Mouse (Mus musculus) A20 (cell line): ENCODE results near the gene Acss2.
"Not testable (repeated sequence)": the region's sequence is repeated elsewhere in the genome, so short reads cannot be mapped to it uniquely, and the experiment has no call there.

Source experiments
- DNase-seq: peaks from one replicate; pipeline ENCODE4 v3.0.0-alpha.2; 2011; ENCODE audit warnings: low read depth, low spot score

The Acss2 gene

DNA sequence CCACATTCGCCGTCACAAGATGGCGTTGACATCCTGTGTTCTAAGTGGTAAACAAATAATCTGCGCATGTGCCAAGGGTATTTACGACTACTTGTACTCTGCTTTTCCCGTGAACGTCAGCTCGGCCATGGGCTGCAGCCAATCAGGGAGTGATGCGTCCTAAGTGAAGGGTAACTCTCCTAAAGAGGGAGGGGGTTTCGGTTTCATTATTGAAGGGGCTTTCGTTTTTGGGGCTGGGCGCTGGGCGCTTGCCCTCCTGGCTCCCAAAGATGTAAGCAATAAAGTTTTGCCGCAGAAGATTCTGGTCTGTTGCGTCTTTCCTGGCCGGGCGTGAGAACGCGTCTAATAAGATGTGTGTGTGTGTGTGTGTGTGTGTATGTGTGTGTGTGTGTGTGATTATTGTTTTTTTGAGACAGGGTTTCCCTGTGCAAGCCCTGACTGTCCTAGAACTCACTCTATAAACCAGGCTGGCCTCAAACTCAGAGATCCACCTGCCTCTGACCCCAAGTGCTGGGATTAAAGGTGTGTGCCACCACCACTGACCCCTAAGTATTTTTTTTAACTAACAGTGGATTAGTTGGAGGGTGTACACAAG is 20.8 kb downstream of the Acss2 start:
- DNase-seq, result not testable (repeated sequence)

- no peak for DNase-seq
These were observed 21.9 kb downstream of the Acss2 start for GRCm38 (mm10) chr2:155539696-155540095.

DNA sequence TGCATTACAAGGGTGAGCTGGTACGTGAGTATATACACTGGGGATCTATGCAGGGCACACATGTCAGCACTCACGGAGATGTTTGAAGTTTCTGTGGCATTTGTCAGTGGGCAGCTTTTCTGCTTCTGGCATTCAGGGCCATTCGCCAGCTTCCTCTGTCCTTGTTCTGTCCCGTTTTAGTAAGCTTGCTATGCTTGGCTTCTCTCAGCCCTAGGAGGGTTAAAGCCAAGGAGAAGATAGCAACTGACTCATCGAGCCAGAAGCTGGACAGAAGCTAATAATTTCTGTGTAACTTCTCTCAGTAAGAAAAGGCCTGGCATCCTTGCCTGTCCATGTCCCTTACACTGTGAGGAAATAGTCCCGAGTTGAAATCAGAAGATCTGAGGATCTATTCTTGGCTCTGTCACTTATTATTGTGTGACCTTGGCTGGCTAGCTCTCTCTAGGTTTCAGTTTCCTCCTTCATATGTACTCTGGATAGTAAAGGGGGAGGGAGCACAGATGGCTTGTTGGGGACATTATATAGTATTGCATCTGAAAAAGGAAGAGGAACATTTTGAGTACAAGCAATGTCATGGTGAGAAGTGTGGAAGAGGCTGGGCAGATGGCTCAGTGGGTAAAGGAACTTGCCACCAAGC is 23.2 kb downstream of the Acss2 start:
- DNase-seq, result peak; percentile 45

DNA sequence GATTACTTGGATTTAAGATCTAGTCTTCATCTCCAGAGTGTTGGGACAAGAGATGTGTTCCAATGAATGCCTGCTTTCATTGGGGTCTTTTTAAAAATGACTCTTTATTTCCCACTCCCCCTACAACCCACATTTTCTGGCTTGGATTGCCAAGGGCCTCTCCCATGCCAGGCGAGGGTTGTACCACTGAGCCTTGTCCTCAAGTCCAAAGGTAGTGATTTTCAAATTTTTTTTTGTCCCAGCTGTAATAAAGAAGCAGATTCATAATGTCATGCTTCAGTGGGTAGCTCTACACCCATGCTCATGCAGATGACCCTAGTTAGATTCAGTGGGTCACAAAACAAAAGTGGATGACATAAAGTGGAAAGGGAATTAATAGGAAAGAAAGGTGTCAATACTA is 29.2 kb downstream of the Acss2 start:
- DNase-seq, result no peak

GRCm38 (mm10) chr2:155552336-155552735 is 34.6 kb downstream of the Acss2 start:
- DNase-seq, result no peak

GRCm38 (mm10) chr2:155552949-155553354 is 35.2 kb downstream of the Acss2 start:
- no peak for DNase-seq

DNA sequence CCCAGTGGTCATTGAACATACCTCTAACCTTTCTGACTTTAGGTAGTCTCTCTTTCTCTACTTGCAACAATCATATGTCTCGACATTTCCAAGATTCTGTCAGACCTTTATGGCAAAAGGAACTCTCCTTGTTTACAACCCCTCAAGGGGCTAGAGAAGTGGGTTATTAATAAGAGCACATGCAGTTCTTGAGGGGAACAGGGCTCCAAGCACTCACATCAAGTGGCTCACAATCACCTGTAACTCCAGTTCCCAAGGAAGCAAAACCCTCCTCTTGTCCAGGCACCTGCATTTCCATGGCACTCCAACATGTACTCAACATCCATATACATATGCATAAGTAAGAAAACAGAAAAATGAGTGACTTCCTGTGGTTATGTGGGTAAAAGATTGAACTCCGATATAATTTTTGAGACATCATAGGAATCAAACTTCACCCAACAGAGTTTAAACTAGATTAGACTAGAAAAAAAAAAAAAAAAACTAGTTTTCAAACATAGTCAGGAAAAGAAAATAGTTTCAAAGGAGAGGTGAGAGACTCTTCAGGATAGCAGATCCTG is 36.8 kb downstream of the Acss2 start:
- no peak for DNase-seq

DNA sequence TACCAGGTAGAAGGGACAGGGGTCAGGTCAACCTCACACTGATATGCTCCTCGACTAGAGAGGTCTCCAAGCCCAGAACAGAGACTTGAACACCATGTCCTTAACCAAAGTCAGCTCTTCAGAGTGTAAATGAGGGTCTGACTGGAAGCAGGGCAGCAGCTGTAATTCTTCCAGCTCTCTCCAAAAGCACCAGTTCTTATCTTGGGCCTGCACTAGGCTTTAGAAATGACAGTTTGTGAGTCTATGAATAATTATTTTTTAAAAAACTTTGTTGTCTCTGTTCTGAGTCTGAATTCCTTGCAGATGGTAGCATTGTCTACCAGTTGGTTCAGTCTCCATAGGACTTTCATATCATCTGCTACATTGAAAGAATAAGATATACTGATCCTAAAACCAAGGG is 44.5 kb downstream of the Acss2 start:
- DNase-seq, result no peak

DNA sequence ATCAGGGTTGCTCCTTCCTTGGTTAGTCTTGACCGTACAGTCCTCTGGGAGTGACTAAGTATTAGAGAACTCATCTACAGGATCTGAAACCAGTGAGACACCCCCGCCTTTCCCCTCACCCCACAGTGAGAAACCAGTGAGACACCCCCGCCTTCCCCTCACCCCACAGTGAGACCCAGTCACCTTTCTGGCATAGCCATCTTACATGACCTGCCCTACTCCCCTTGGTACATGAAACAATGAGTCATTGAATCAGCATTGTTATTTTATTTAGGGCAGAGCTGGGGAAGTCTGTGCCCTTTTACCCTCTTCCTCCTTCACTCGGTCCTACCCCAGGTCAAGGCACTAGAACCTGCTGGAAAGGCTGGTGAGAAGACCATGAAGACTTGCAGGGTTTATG is 45.2 kb downstream of the Acss2 start:
- no peak for DNase-seq

DNA sequence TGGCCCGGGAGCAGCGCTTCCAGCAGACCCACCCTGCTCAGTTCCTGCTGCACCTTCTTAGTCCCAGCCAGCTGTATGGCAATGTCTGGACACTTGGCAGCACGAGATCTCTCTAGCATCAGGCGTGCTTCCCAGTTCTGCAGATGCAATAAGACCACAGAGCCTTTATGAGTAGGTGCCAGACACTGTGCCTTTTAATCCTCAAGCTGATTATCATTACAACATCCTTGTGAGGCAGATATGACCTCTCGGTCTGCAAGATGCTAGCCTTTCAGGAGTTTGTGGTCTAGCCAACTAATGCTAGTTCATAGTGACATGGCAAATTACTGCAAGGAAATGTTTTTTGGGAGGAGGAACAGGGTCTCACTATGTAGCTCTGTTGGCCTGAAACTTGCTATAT is 50.0 kb downstream of the Acss2 start:
- no peak for DNase-seq

DNA sequence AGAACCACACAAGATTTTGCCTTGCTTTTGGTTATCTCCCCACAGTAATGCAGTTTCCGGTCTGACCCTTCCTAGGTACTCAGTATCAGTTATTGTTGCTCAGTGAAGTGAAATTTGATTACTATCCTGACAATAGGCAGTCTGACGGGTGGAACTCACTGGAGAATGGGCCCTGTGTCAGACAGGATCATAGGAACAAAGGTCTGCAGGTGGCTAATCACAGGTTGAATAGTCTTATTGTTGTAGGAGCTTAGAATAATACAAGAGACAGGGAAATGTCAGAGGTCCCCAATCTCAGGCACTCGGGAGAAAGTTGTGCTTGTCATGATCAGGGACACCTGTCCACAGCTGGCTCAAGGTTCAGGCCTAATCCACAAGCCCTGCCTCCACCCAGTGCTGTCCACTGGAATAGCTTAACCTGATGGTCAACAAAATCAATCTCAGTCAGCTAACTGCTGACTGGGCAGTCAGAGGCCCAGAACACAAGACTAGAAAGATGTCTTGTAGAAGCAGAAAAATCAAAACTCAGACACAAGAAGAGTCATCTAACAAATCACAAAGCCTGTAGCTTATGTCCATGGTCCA is 51.6 kb downstream of the Acss2 start:
- no peak for DNase-seq

GRCm38 (mm10) chr2:155573001-155573400 is 55.3 kb downstream of the Acss2 start:
- DNase-seq, result no peak

DNA sequence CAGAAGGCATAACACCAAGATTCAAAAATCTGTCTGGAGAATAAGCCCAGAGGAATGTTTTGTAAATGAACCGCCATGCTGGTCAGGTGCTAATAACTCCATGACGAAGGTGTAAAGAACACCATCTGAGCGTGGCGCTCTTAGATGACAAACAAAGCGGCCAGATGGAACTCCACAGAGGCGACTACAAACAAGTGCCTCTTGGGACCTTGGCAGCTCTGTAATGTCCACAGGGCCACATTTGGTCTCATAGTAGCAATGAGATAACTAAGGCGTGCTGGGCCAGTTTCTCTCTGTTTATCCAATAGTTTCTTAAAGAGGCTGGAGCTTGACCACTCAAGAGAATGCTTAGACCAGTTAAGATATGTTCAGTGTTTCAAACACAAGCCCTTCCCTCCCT is 56.2 kb downstream of the Acss2 start:
- DNase-seq, result no peak

DNA sequence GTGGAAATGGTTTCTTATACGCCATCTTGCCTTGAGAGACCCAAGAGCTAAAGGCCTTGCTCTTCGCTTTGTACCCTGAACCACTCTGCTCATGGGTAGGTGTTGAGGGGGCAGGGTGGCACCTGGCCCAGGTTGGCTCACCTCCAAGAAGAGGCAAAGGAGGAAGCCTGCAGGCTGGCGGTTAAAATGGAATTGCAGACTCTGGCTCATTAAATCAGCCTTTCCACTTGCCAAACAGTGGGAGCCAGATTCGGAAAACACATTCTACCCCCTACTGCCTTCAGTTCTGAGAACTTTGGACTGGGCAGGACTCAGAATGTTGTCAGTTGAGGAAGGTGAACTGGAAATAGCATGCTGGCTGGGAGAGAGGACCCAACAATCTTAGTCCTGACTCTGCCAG is 57.0 kb downstream of the Acss2 start:
- DNase-seq, result no peak

GRCm38 (mm10) chr2:155576656-155577055 is 58.9 kb downstream of the Acss2 start:
- no peak for DNase-seq

DNA sequence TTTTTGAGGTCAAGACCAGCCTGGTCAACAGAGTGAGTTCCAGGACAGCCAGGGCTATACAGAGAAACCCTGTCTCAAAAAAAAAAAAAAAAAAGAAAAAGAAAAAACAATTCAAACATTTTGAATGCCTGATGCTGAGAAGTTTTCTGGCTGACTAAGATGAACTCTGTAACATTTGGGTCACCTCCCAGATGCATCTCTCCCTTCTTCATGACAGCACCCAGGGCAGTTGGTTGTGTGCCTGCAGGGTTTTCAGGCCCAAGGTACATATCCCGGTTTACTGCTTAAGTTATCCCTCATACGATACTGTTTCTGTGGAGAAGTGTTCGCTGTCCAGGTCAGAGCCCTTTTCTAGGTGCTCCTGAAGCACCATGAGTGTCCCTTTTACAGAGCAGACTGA is 62.6 kb downstream of the Acss2 start:
- no peak for DNase-seq

DNA sequence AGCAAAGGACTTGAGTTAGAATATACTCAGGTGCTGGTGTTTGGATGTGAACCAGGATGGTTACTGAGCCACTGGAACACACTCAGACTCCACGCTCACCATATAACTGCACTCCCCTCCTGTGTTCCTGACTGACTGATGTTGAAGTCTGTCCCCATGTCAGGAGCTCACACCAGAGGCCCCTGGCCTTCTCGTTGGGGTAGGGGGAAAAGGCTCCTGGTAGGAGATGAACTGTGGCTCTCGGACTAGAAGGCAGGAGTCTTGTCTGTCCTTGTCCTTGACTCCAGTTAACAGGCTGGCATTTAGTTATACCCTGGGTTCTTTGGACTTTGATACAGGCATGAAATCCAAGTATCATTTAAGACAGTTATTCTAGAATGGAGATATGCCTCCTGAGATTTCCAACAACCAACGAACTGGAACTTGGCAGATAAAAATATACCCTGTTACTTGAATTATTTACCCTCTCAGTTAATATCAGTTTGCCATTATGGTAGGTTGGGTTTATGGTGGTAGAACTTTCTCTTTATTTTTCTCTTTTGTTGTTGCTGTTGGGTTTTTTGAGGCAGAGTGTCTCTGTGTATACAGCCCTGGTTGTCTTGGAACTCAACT is 64.7 kb downstream of the Acss2 start:
- DNase-seq, result no peak

GRCm38 (mm10) chr2:155582996-155583395 is 65.2 kb downstream of the Acss2 start:
- no peak for DNase-seq

DNA sequence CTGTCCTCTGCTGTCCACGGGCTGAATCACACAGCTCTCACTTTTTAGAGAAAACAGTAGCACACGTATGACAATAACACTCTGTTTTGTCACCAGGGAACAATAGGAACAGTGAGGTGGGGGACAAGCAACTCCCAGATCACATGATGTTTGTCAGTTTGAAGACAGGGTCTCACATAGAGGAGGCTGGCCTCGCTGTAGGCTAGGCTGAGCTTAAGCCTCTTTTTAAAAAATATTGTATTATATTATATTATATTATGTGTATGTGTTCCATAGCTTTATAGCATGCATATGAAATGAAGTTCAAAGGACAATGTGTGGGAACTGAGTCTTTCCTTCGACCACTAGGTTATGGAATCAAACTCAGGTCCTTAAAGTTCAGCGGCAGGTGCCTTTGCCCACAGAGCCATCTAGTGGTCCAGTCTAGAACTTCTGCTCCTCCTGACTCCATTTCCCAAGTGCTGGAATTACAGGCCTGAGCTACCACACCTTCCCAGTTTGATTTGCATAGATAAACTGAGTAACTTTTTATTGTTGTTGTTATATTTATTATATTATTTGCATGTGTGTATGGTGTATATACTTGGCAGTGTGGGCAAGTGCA is 66.3 kb downstream of the Acss2 start:
- DNase-seq, result peak; percentile 37

DNA sequence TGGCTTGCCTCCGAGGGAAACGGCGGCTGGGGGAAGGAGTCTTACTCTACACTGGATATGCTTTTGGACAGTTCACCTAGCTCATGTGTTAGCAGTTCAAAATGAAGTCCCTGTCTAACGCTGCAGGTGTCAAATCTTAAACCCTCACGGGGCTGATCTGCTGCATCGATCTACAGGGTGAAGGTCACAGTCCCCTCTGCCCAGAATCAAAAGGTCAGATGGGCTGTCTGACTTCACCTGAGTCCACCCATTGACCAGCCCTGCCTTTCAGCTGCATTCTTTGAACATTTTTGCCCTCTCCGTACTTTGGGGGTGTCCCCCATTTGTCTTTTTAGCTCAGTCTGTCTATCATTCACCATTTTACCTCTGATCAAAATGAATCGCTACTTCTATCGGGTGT is 67.3 kb downstream of the Acss2 start:
- DNase-seq, result no peak

- DNase-seq, result no peak
These were observed 67.7 kb downstream of the Acss2 start for GRCm38 (mm10) chr2:155585486-155585885.

- DNase-seq, result no peak
These were observed 70.4 kb downstream of the Acss2 start for GRCm38 (mm10) chr2:155588136-155588535.
